Mouse (Mus musculus) adrenal gland, postnatal 25 days (tissue): ENCODE measurements at regions not wholly inside any gene's neighbourhood (a gene's known extent, or its start where the extent isn't known, plus 50 kb on each side); places are given as distances from the start of the nearest gene placed in this dataset.
"Not testable (repeated sequence)": the region's sequence is repeated elsewhere in the genome, so short reads cannot be mapped to it uniquely, and the experiment has no call there.

Experiments used
- DNase-seq: peaks from one replicate; pipeline ENCODE4 v3.0.0; 2021; ENCODE audit warnings: mixed read lengths

DNA sequence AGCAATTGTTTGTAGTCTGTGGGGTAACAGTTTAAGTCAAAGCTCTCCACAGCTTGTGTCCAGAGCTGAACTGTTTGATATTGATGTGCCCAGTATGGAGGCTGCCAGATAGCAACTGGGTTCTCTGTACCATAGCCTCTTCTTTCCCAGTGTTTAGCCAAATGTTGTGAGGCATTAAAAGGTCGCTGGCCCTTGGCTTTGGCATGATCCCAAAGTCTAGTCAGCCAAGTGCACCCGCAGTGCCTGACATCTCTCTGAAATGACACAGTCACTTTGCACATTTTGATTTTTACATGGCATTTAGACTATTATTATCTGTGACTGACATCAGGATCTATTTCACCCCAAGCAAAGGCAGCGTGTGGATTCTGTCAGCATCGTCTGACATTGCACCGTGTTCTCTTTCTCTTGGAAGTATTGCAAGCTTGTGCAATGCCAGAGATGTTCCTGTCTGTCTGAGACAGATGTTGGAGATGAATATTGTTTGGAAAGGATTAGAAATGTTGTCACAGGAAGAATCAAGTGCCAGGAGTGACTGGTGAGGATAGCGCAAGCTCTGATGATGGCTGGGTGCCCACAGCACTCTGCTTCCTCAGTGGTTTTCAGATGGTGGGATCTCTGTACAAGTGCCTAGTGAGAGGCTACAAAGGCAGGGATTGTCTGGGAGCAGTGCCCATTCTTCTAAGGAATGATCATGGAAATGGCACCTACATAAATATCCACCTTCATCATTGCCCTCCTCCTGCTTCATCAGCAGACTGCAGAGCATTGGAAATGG, 289.3 kb upstream of the Shh start:
- DNase-seq = peak; percentile 32

DNA sequence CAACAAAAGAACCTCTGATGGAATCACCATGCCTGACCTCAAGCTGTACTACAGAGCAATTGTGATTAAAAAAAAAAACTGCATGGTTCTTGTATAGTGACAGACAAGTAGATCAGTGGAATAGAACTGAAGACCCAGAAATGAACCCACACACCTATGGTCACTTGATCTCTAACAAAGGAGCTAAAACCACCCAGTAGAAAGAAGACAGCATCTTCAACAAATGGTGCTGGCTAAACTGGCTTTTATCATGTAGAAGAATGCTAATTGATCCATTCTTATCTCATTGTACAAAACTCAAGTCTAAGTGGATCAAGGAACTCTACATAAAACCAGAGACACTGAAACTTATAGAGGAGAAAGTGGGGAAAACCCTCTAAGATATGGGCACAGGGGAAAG, 284.8 kb upstream of the Shh start:
- DNase-seq = not testable (repeated sequence)

DNA sequence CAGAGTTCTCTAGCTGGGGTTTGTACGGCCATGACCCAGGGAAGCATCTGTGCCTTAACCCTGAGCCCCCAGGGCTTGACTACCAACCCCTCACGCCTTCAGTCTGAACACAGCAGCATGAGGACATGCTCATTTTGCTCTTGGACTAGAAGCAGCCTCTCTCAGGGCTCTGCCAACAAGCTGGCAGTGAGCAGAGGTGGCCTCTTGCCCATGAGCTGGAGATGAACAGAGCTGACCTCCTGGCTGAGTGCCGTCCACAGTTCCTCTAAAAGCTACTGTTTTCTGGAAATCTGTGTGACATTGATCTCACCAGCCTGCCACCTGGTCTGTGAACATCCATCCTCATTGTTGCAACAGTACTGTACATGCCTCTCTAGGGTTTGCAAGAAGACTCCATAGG, 267.7 kb upstream of the Shh start:
- DNase-seq = peak; percentile 15

DNA sequence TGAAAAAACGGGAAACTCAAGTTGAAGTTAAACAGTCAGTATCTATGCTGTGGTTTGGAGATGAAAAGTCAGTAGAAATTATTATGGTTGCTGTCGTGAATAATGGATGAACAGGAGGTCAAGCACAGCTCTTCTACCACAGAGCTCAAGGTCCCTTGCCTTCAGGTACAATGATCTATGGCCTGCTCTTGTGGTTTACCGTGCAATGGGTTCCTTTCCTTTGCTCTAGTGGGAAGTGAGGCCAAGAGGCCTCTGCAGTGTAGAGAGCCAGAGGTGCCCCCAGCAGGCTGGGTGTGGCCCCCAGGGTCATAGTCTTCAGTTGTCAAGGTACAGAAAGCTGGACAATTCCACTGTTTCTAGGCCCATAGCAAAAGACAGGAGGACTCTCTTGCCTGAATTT, 255.0 kb upstream of the Shh start:
- DNase-seq = no peak

DNA sequence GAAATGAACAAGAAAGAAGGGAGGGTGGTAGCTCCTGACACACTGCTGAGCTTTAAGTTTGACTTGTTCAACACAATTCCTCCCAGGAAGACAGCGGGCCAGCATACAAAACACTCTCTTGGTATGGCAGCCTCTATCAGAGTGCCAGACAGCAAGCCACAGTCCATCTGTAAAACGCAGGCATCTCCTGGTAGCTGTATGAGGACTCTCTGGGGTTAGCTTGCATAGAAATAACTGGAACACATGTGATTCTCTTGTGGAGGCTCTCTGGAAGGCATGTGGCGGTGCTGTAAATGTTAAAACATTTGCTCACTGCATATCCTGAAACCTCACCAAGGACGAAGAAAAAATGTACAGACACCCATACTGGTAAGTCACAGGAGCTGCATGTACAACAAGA, 247.9 kb upstream of the Shh start:
- no peak for DNase-seq

DNA sequence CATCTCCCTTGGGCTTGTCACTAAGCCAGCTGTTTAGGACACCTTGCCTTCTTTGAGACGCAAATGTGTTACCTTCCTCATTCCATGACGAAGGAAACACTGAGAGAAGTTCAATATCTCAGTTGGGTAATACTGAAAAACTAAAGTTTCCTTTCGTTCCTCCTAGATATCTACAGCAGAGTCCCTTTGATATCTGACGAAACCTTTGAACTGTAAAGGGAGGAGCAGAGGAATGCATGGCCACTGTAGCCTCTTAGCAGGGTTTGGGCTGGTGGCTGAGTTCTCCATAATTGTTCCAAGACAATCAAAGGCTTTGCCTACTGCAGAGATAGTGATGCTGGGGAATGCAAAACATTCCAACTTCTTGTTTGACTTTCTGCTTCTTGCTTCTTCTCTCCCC, 243.5 kb upstream of the Shh start:
- no peak for DNase-seq

DNA sequence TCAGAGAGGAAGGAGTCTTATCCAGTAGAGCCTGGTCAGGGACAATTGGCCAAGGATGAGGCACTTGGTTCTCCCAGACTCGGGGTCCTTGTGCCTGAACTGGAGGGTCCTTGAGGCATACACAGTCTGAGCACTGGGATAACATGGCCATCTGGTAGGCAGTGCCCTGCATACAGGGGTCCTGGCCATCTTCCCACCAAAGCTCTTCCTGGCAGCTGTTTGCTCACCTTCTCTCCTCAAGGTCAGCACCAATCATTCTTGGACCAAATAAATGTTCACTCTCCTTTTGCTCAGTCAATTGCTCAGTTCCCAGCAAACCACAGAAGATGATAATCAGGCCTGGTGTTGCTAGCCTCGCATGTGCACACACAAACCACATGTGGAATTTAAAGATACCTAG, 242.6 kb upstream of the Shh start:
- DNase-seq = no peak

DNA sequence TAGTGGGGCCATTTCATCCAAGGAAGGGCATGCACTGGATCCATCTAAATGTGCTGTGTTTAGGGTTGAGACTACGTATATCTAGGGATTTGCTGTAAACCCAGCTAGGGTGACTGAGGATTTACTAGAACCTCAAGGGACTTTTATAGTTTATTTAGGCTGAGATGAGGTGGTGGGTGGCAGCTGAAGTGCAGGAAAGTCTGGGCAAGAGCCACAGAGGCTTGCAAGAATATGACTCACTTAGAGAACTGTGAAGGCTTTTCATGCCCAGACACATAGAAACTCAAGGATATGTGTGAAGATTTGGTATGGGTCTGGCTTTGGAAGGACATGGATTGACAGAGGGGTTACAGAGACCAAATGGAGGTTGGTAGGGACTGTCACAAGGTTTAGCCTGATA, 237.3 kb upstream of the Shh start:
- no peak for DNase-seq

DNA sequence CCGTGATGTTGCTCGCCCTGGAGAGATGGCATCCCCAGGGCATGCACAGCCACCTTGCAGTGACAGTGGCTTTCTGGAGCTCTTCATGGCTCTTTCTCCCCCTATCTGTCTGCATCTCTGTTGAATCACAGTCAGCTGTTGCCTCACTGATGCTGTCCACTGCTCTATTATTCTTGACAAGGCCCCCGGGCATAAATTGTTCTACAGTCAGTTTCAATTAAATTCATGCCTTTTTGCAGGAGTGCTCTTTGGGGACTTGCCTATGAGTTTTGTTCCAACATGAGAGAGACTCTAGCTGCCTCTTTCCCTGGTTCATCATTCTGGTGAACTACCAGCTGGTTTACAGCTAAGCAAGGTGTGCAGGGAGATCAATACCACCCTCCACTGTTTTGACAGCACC, 229.9 kb upstream of the Shh start:
- DNase-seq = no peak

DNA sequence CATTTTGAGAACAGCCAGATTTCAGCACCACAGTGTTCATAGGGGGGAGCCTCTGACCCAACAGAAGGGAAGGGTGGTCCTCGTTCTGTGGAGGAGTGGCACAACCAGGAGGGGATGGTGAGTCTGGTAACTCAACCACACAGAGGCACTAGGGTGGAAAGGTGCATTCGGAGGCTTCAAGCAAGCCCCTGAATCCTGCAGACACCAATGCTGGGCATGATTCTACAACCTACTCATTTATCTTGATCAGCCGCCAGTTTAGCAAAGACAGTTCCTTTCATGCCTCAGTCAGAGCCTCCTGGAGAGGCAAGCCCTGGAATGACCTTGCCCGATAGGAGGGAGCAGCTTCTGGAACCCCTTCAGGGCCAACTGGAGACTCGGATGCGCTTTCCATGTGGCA, 223.1 kb upstream of the Shh start:
- no peak for DNase-seq

DNA sequence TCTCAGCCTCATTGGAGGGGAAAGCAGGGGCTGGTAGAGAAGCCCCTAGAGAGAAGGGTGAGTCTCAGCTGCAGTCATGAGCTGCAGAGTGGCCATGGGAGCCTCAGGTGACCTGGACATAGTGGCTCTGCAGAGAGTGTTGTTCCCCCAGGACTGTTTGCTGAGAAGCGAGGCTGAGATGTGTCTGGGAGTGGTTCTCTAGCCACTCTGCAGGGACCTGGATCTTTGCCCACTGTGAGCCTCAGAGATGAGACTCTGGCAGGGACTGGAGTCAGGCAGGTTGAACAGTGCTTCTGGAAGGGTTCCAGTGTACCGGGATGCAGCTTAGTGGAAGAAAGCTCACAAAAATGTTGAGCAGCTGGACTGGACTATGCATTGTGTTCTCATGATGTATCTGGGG, 222.6 kb upstream of the Shh start:
- peak; percentile 23 for DNase-seq

DNA sequence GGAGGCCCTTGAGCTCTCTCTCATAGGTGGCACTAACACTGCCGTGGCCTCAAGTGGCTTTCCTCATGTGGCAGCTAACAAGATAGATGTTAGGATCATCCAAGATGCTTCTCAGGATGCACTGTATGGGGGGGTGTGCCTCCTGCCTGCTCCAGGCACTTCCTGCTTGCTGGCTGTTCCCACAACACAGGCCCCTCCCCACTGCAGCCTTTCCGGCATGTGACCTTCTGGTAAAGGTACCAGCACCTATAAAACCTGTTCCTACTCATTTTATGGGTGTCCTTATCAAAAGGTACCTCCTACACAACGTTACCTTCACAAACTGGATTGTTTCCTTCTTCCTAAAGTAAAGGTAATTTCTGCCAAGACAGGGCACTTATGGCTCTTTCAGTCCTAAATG, 222.1 kb upstream of the Shh start:
- no peak for DNase-seq

DNA sequence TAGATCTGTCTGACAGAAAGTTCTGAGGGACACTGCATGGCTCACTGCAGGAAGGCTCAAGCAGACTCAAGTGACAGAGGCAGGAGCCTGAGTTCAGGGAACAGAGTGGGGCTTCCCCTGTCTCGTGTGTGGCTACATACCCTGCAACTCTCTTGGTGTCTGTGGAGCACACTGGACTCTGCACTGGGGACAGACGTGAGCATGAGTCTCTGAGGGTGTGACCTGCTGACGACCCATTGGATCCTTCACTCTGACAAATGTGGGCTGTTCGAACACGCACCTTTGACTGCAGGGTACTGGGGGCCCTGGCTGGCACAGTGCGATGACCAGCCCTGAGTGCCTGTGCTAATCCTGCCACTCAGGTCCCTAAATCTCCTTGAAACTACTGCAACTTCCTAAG, 215.8 kb upstream of the Shh start:
- DNase-seq = no peak

DNA sequence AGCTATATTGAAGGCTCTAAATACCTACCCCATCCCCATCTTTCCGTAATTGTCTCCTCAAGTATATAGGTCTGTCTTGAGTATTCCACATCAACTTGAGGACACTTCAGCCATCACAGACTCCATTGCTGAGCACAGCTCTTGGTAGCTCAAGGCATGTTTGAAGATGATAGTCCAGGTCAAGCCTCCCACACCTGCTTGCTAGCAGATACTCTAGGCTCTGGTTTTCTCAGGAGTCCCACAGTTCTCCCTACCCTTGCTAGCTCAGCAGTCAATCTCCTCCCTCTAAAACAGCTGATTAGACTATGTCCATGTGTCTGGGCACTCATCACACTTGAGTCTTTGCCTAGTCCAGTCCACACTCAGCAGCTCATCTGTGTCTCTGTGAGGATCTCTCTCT, 213.3 kb upstream of the Shh start:
- no peak for DNase-seq

DNA sequence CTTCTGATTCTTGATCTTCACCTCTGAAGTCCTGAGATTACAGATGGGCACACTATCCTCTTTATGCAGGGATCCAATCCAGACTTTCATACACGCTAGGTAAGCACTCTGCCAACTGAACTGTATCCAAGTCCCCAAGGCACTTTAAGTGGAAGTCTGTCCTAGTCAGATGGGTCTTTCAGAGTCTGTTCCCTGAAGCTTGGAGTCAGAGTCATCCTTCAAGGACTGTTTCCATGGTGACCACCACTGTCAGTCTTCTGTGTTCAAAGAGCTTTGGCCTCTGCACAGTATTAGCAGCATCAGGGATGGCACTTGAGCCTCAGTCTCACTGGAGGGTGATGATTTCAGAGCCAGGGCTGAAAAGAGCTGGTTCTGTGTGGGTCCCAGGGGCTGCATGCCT, 212.7 kb upstream of the Shh start:
- peak; percentile 12 for DNase-seq

DNA sequence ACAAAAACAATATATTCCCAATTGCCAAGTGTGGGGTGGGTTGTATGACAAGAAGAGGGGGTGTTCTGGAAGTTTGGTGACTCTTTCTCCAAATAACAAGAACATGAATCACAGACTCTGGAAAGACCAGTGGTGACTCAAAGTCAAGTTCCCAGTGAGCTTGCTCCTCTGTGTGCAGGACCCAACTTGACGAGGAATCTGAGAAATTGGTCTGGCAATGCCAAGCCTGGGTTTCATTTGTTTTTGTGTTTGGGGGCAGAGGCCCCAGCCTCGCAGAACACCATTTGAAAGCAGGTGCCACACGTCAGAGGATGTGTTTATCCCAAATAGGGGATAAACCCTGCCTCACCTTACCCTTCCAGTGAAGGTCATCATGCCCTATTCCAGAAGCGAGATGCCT, 163.1 kb upstream of the Shh start:
- DNase-seq = no peak

DNA sequence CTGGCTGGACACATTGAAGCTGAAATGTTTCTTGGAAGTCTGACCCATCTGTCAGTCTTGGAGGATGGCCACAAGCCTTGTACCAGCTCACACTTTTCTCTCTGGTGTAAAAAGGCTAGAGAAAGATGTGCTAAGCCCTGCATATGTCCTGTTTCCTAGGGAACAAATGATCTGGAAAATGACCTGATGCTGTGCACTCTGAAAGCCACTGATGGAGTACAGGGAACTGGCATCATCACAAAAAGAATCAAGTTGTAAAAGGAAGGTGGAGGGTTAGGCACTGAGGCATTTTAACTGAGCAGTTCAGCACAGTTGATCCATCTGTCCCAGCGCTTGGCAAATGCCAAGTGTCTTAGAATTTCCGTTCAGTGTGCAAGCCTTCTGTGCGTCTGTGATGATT, 144.8 kb upstream of the Shh start:
- DNase-seq = no peak

DNA sequence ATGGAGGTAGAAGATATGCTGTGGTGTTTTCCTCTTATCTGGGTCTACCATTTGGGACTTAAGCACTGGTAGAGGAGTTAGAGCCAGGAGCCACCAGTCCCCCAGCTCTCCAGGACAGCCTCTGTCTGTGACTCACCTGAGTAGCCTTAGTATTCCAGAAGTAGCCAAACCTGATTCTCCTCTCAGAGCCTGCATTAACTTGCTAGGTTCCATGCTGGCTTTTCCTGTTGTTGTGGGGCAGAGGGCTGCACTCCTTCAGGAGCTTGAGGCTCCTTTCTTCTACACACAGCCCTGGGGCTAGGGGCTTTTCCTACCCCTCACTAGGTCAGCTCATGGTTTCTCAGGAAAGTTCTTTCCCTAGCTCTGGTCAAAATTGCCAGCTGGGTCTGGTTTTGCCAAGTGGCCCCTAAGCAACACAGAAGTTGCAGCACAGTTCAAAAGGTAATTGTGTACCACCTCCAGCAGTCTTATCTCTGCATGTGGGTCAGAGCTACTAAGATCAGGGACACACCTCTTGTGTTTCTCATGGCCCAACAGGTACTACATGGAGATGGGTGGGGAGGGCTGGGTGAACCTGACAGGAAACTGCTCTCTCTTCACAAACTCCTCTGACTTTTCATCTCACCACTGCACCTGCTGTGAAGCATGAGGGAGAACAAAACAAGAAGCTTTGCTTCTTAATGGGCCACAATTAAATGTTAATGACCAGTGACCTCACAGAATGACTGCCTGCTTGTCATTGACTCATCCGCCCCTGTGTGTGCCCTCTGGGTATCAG, 129.7 kb upstream of the Shh start:
- no peak for DNase-seq

DNA sequence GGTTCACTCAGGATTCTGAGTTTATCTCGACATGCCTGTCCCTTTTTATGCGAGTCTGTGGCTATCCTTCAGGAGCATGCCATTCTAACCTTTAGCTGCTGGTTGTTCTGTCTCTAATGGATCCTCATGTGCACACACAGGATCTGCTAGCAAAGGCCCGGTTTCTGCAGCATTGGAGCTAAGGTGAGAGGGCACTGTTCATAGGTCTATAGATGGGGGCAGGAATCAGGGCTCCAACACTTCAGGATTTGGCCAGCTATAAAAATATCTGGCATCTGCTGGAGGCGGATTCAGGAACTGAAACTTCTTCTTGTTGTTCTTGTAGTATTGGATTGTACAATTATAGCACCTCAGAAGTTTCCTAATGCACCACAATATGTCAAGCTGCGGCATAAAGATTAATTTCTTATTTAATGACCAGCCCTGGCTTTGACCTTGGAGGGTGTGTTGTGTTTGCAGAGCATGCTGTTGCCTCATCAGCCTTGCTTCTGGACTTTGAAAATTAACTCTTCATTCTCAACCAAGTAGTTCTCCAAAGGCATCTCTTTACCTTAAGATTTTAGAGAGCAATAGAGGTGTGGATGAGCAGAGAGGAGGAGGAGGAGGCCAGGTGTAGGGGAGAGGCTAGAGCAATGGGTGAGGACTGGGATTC, 104.4 kb upstream of the Shh start:
- no peak for DNase-seq

DNA sequence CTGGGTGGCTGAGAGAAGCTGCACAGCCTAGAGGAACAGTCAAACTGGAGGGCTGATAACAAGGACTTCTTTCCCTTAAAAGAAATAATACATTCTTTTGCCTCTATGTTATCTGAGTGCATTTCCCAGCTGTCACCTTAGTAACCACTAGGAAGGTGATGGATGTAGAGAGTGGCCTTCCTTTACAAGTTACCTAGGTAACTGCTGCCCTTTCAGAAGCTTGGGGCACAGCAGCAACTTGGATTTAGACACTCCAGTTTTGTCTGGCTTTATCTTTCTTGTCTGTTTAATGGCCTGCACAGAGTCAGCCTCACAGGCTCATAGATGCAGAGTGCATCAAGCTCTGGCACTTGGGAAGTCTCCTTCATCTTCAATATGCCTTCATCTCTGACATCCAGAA, 101.4 kb upstream of the Shh start:
- DNase-seq = no peak

DNA sequence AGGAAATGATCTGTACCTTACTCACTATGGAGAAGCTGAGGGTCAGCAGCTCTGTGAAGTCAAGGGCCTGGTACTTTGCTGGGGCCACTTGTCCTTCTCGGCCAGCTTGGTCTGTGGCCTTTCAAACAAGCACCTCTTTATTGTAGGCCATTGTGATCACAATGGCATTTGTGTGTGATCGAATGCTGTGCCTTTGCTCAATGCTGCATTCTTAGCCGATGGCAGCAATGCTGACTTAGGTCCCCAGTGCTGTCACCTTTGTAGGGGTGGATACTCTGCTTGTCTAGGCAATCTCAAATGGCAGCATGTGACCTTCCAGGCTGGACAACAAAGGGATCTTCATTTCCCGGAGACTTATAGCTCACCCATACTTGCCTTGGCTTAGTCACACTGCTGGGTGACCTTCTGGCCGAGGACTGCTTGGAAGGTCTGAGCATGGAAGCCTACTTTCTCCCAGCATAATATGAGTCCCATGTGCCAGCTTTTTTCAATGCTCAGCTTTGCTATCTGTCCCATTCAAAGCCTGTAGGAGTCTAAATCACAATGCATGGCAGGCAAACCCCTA, 100.4 kb upstream of the Shh start:
- peak; percentile 24 for DNase-seq

DNA sequence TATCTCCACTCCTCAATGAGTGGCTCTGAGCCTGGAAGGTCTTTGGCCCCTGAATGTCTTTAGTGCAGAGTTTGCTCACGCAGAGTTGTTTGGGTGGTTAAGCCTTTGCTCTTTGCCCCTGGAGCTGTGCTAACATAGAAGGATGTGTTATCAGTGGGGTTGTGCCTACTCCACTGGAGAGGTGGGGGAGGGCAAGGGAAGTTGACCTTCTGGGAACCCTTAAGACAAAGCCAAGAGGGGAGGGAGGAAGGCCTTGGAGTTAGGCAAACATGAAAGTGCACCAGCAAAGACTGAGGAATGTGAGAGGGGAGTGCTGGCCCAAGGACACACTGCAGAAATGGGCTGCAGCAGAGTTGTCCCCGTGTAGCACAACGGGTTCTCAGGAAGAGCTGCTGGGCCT, 96.3 kb upstream of the Shh start:
- no peak for DNase-seq

DNA sequence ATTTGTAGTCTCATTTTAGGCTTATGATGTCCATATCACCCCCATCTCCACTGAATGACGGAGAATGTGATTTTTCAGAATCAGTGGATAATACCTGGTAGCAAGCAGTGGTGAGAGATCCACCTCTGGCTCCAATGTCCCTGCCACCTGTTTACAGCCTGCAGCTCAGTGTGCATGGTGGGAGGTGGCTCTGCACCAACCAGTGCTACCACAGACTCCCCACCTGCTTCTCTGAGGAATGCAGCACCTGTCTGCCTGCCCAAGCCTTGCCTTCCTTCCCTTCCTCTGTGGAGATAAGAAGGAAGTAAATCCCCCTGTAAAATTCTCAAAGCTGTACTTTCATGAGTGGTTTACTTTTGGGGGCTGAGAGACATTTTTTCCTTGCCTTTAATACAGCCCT, 95.9 kb upstream of the Shh start:
- no peak for DNase-seq
